Mouse (Mus musculus): ENCODE results near the gene Cx3cr1.

Gene Cx3cr1

DNA sequence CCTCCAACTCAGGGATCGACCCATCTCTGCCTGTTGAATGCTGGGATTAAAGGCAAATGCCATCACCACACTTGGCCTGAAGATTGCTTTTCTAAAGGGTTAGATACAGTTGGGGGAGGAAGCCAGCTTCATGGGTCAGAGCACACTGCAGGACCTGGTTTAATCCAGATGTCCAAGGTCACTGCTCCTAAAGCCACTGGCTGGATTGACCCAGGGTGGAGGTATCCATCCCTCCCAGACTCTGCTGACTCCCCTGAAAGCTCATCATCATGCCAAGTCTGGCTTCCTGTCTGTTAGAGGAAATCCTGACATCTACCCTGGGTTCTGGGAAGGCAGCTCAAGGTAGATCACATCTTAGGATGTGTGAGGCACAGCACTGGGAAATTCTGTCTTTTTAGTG is 70.9 kb downstream of the Cx3cr1 start:
- DNase-seq (ENCODE audit: low spot score in 2 of 2), result no peak

DNA sequence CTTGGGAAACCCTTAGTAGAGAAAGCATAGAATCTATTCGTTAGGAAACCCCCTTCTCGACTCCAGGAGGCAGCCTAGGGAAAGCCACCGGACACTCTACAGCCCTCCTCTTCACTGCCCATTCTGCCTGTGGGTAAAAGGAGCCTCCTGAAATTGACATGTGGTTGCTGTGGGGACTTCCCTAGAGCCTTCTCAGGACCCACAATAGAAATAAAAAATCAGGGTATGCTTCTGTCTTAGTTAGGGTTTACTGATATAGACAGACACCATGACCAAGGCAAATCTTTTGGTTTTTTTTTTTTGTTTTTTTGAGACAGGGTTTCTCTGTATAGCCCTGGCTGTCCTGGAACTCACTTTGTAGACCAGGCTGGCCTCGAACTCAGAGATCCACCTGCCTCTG is 73.6 kb downstream of the Cx3cr1 start:
- no peak for DNase-seq (ENCODE audit: low spot score in 2 of 2)

DNA sequence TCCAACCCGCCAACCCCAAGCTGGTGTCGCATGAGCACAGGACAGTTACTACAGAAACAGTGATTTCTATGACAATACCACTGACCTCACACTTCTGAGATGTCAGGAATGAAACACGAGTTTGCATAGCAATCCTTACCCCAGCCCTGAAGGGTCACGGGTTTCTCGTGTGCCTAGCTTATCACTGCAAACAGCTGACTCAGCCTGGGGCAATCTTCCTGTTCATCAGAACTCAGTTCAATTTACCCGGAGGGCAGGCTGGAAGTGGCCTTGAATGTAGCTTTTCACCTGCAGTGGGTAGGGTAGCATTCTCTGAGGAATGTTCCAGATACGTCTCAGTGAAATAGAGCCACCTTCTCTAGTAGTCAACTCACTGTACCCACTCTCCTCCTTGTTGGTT is 75.5 kb downstream of the Cx3cr1 start:
- no peak for DNase-seq (ENCODE audit: low spot score in 2 of 2)

DNA sequence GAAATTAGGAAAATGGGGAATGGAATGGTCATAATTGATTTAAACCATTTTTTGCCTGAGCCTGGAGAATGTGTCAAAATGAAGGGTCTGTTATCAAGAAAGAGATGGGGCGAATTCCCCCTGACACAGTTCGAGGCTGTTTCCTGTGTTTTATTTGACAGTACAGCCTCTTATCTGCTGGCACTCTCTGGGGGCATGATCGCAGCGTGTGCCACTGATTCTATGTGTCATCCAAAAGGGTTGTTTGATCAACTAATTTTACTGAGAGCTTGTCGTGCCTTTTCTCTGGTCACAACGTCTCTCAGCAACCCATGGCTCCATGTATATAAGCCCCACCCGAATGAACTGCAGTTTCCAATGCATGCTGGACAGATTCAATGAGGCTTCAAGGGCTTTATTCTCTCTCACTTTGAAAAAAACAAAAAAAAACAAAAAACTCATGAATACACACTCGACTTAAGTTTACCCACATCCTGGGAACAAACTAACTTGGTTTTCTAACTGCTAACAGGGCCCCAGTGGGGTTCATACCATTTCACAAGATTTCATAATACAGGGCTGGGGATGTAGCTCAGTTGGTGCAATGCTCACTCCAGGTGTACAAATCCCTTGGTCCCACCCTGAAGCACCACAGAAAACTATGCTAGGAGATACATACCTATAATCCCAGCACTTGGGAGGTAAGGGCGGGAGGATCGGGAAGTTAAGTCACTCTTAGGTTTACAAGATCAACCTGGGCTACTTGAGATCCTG is 76.4 kb downstream of the Cx3cr1 start:
- DNase-seq (ENCODE audit: low spot score in 2 of 2), result no peak

DNA sequence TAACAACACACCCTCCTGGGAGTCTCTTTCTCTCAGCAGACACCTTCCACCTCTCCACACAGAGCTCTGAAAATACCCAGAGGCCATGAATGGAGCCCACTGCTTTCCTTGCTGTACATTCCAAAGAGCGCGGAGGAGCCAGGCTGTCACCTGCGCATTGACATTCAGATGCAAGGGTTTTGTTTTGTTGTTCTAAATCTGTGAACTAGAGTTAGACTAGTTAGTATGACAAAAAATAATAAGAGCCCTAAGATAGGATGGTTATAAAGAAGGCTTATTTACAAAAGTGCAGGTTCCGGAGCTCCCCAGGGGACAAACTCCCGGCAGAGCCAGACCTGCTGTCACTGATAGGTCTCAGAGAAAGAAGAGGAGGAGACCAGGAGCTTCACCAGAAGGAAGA is 78.4 kb downstream of the Cx3cr1 start:
- no peak for DNase-seq (ENCODE audit: low spot score in 2 of 2)

DNA sequence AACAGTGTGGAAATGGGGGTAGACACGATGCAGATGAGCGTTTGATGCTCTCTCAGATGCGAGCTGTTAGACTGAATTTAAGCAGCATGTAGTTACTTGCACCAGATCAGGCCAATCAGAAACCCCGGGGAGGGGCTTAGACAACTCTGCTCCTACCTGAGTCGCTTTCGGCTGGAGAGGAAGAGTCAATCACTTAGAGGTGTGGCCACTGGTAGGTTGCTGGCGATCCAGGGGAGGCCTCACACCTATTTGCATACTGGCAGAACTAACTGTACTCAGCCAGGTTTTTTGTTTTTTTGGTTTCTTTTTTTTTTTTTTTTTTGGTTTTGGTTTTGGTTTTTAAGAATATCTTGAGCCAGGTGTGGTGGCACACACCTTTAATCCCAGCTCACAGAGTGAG is 81.4 kb downstream of the Cx3cr1 start:
- DNase-seq (ENCODE audit: low spot score in 2 of 2), result no peak

DNA sequence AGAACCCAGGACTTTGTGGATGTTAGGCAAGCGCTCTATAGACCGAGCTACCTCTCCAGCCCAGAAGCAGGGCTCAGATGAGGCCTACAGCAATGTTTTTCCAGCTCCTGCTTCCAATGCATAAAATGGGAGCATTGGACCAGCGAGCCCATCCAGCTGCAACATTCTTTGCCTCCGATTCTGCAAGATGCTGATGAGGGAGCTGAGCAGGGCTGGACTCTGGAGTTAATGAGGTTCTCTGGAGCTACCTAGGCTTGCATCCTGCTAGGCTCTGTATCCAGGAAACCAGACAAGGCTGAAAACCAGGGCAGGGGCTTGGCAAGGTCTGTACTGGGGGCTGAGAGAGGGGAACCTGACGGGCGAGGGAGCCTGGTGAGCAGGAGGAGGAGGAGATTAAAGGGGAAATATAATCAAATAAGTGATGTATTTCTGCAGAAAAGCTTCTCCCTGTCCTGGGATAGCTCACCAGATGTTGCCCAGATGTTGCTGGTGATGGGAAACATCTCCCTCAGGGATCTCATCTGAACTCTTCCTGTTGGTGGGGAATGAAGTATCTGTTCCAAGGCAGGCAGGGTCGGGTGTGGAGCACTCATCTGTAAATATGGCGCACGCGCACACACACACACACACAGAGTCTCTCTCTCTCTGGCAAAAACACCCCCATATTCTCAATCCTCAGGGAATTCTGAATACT is 83.7 kb downstream of the Cx3cr1 start:
- no peak for DNase-seq (ENCODE audit: low spot score in 2 of 2)

DNA sequence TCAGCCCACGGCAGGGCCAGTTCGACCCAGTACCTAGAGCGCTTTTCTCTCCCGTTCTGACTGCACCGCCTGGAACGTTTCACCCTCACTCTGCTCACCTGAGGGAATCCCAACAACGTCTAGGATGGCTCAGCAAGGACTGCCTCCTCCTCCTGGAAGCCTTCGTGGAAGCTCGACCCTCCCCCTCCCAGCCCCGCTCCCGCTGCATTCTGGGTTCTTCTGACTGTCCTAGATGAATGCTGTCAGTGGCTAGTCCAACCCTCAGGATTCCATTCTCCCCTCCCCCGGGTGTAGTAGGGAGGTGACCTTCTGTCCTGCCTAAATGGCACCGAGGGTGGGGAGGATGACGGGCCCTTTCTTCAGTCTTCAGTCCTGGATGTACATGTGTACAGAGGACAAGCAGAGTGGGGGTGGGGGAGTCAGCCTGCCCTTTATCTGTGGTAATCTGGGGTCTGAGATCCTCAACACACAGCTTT is 85.1 kb downstream of the Cx3cr1 start, which contains the start of gene Csrnp1:
Gene Csrnp1 (minus strand): TSS at position 123 of the 476 bp plus-strand sequence.
- DNase-seq (ENCODE audit: low spot score in 2 of 2), result no peak

DNA sequence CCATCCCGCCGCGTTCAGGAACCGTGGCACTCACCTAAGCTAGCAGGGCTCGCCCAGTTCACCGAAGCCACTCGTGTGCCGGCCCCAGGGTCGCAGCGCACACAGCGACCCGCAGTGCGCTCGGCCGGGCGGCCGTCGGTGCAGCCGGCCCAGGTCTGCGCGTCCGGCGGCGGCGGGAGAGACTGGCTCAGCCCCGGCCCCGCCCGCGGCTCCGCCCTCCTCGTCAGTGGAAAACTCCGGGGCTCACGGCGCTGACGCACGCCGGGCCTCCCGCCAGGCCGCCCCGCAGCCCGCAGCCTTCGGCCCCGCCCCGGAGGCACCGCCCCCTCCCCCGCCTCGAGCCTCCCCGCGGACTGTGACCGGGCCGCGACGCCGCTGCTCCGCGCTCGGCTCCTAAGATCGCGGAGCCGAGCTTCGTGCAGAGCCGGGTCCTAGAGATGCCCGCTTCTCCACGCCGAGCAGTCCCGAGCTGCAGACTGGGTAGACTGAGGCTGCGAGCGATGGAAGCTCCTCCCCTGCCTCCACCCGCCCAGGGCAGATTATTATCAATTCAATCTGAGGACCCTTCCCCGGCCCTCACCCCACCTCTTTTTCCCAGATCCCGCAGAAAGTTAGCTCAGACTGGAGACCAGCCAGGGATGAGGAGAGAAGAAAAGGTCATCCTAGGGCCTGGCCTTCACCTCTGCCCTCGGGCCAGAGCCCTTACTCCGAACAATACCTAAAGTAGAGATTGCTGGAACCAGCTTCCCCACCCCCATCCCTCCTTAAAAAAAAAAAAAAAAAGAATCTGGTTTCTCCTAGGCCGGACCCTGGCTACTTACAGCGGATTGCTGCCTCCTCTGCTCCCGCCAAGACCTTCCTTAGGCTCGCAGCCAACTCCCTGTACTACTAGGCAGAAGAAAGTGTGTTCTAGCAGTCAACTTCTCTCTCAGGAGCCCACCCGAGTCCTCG is 85.8 kb downstream of the Cx3cr1 start:
- DNase-seq (ENCODE audit: low spot score in 2 of 2), result peak; percentile 67 to 71

DNA sequence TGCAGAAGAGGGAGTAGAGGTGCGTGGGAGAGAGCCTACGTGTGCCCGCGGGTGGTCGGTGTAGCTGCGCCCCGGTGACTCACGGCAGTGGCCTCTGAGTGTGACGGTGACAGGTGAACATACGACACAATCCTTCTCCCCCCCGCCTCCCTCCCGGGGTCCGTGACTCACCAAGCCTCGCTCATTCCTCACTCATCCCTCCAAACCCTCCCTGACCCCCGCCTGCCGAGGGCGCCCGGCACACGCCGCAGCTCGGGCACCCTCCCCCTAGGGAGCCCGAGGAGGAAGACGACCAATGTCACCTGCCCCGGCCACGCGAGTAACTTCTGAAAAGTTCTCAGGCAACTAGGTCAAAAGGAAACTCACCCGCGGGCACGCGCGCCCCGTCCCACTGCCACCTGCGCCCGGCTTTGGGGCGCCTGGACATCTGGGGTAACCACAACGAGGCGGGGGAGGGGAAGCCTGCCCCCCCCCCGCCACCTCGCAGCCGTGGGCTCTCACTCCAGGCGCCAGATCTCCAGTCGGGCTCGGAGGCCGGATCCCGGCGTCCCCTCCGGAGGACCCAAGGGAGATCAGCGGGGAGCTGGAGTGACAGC is 86.6 kb downstream of the Cx3cr1 start:
- DNase-seq (ENCODE audit: low spot score in 2 of 2), result no peak

DNA sequence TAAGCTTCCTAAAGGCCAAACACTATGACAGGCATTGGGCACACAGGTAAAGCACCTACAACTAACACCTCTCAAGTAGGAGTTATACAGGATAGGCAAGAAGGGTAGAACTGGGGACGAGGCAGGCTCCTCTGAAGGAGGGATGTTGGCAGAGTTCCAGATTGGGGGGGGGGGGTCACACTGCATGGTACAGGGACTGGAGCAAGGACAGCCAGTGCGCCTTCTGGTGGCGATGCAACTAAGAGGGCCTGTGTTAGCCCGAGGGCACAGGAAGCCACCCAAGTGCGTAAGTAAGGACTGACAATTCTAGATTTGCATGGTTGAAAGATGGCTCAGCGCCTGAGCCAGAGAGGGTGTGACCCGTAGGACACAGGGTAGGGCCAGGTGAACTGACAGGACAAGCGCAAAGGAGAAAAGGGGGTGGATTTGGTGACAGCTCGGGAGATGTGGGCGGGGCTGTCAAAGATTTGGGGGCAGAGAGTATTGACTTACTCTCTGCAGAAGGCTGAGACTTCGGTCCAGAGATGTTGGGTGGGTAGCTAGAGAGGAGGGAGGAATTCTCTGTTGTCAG is 87.4 kb downstream of the Cx3cr1 start:
- no peak for DNase-seq (ENCODE audit: low spot score in 2 of 2)

DNA sequence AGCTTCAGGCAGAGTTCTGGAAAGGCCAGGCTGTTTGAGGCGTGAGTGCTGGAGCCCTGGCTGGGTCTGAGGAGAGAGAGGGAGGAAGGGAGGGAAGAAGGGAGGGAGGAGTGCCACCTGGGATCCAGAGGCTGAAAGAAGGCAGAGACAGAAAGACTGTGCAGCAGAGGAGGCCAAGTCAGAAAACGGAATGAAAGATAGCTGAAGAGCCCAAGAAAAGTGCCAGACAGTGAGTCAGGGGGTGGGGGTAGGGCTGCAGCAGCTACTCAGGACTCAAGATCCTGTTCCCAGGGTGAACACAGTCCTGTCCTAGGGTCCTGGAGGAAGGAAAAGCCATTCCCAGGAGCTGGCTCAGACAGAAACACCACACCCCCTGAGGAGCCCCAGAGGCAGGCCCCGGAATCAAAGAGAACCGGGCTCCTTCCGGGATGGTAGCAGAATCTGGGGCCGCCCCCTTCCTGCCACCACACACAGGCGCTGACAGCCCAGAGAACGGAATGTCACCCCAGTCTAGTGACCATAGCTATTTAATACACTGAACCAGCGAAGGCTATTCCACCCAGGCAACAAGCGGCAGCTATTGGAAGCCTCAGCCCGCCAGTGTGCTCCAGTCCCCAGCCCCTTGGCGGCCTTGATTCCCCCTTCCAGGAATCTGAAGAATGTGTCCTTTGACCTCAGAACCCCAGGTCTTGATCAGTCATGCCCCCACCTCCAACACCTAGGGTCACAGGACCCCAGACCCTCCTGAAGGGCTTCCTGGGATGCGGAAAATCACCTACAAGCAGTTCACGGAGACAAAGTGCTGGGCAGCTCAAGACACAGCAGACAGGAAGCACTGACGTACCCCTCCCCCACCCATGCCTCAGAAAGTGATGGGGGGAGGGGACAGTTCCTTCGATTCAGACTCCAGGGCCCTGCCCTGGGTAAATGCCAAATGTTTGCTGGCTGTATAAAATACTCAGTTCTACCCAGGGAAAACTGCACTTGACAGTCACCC is 88.2 kb downstream of the Cx3cr1 start:
- no peak for DNase-seq (ENCODE audit: low spot score in 2 of 2)

DNA sequence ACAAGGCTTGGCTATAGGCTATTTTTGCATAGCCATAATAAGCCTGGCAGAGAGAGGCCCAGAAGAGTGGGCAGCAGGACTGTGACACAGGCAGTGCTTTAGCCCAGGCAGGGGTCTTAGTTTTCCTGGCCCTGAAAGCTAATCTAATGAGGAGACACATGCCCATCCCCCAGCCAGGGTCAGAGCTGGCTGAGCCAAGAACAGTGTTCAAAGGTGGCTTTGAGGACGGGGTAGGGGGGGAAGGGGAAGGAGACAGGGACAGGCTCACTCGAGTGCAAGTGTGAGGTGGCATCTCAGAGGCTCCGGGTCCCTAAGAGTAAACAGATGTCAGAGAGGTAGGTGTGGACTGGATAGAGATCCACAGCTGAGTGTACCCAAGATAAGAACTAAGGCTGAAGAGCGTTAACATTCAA is 88.9 kb downstream of the Cx3cr1 start:
- no peak for DNase-seq (ENCODE audit: low spot score in 2 of 2)

DNA sequence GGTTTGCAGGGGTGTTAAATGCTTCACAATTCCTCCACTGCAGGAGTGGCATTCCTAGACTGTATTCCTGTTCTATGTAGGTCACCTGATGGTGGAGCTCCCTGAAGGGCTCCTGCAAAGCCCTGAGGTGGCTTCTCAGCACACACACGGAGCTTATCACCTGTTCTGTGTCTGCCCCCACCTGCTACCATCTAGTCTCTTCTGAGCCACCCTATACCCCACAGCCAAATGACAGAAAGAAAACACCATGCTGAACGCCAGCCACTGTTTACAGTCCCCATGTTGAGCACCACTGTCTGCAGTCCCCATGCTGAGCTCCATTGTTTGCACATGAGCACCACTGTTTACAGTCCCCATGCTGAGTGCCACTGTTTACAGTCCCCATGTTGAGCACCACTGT is 89.9 kb downstream of the Cx3cr1 start:
- DNase-seq (ENCODE audit: low spot score in 2 of 2), result no peak

DNA sequence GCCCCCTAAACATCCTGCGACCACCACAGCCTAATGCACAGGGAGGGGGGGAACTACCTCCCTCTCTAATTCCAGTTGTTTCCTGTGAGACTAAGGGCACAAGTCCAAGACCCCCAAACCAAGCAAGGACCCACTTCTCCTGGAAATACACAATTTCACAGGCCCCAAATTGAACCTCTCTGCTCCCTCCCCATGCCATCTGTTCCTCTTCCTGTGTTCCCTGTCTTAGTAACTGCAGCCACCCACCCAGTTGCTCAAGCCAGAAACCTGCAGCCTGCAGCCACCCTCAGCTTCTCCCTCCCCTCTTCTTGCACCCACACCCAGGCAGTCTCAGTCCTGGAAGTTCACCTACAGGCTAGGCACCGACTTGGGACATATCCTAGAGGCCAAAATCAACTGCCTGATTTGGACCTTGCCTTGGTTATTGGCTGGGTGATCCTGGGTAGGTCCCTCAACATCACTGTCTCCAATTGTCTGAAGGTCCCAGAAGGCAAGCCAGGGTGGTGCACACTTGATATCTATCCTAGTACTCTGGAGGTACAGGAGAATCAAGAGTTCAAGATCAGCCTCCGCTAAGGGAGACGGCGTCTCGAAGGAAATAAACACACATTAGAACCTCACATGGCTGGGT is 90.8 kb downstream of the Cx3cr1 start:
- no peak for DNase-seq (ENCODE audit: low spot score in 2 of 2)

DNA sequence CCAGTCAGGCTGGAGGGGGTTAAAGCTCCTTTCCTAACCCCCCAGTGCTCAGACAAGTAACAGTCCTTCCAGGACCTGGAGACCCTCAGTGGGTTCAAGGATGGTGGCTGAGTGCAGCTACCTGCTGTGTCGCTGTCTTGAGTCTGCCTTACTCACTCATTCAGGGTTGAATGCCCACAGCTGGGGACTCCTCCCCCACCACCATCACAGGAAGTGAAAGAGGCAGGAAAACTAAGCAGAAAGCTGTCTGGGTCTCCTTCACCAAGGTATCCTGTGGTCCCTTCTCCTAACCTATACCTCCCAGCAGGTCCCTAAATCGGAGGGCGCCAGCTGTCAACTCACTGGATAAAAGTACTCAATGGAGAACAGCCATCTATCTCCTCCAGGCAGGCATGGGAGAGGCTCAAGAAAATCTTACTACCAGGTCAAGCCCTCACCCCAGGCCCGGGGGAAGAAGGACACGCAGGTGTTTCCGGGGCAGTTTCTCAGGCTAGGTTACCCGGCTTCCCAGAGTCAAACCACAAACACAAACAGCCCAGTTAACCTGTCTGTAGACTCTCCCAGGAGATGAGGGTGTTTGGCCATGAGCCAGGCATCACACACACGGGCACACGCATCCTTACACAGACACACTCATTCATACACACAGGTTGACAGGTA is 91.4 kb downstream of the Cx3cr1 start:
- no peak for DNase-seq (ENCODE audit: low spot score in 2 of 2)

DNA sequence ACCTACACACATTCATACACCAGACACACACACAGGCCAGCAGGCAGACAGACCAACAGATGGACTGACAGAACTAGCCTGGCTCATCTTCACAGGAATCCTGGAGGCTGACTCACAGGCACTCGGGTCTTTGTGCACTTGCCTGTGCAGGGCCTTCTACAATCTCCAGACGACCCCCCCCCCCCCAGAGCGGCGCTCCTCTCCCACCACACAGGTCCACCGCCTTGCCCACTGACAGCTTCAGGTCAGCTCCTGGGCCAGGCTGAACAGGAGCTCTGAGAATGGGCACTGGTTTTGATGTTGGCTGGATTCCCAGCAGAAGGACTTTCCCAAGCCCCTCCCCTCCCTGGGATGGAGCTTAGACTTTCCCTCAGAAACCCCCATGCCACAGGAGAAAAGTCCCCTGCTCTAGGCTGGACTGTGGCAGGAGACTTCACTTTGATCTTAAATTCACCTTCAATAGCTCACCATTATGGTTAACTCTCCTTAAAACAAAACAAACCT is 92.1 kb downstream of the Cx3cr1 start:
- DNase-seq (ENCODE audit: low spot score in 2 of 2), result no peak

DNA sequence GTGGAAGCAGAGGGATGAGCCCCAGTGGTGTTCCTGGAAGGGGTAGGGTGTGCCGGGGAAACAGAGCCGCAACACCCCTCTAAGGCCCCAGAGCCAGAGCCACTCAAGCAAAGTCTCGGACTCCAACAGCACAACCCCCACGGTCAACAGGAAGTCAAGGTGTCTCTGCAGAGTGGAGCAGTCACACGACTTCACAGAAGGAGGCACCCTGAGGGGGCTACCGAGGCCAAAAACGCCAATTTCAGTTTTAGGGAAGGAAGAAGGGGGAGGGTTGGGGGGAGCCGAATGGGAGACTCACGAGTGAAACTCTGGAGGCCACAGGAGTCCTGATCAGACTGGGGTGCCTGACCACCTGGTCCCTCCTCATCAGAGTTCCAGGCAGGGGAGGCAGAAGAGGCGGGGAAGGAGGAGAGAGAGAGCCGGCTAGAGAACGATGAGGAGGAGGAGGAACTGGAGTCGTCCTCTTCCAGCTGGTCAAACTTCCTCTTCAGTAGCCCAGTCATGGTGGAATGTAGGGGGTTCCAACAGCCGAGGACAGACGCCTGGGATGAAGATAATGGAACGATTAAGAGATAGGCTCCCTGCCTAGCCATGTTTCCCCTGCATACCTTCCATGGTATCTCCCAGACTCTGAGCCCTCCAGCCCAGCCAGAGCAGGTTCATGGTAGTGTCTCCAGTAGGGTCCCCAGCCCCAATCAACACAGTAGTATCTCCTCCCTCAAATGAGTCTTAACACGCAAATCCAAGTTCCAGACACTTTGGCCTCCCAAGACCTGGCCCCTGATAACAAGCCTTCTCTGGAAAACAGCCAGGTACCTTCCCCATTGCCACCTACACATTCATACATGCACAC is 92.7 kb downstream of the Cx3cr1 start:
- no peak for DNase-seq (ENCODE audit: low spot score in 2 of 2)

All from frontal cortex, postnatal 25 days (tissue).